In the genomic region with DNA sequence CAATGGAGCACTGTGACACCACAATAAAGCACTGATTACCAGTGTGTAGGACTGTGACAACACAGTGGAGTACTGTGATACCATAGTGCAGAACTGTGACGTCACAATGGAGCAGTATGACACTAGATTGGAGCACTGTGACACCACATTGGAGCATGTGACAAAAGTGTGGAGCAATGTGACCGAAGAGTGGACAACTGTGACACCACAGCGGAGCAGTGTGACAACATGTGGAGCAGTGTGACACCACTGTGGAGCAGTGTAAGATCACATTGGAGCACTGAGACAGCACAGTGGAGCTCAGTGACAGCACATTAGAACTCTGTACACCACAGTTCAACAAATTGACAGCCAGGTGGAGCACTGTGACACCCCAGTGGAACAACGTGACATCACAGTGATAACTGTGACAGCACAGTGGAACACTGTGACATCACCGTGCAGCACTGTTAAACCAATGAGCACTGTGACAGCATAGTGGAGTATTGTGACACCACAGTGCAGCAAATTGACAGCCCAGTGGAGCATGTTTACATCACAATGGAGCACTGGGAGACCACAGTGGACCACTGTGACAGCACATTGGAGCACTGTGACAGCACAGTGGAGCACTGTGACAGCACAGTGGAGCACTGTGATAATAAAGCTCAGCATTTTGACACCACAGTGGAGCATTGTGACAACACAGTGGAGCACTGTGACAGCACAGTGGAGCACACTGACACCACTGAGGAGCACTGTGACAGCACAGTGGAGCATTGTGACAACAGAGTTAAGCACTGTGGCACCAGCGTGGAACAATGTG, we compare ENCODE assay signal across 8 mouse cellular contexts.
DNase-seq lines count a peak whose midpoint lies in the region; ATAC-seq and TF ChIP-seq lines count a peak whose summit lies in the region.

No protein-coding gene starts in this region.

- no peaks in the 10 kb centered on the region for H3K4me1 ChIP-seq in heart, embryonic 16.5 days (ENCODE audit: control insufficient read depth, insufficient read depth, low read length)
- no peaks in the 10 kb centered on the region for H3K4me1 ChIP-seq in liver, adult 2 months (ENCODE audit: control insufficient read depth, insufficient read depth, low read length)

- H3K27ac ChIP-seq in heart, embryonic 16.5 days (ENCODE audit: low read length) = no peak overlapping the region
- no peak overlapping the region for H3K27ac ChIP-seq in liver, adult 2 months (replicated peaks; ENCODE audit: insufficient read depth, low read depth, low read length)

- peaks cover 58% of the 10 kb centered on the region for H3K9me3 ChIP-seq in heart, embryonic 16.5 days (replicated peaks; ENCODE audit: control insufficient read depth, low read length)

- no peak overlapping the region for H3K4me2 ChIP-seq in heart, embryonic 16.5 days (ENCODE audit: low read depth, low read length)

- ATAC-seq in heart, embryonic 16.5 days (replicated peaks; ENCODE audit: extremely low read depth, insufficient read depth, low FRiP score) = 0 out of 2 replicates have a peak, but pooled peaks have one; percentile 9

- TF ChIP-seq POLR2A in liver, adult 2 months (IDR thresholded peaks at IDR 0.05; ENCODE audit: extremely low read depth, insufficient read depth, low read length) = no peak

- no peak overlapping the region for H3K9ac ChIP-seq in heart, embryonic 16.5 days (ENCODE audit: low read length)
- no peak overlapping the region for H3K9ac ChIP-seq in liver, adult 2 months (ENCODE audit: low read depth, low read length)

- no peaks in the 10 kb centered on the region for H3K79me2 ChIP-seq in liver, adult 2 months (ENCODE audit: control insufficient read depth, insufficient read depth, low read length)

- no peaks in the 10 kb centered on the region for H3K36me3 ChIP-seq in heart, embryonic 16.5 days (ENCODE audit: control insufficient read depth, insufficient read depth)
- no peaks in the 10 kb centered on the region for H3K36me3 ChIP-seq in liver, adult 2 months (ENCODE audit: control insufficient read depth, insufficient read depth, low read length)

- 60% methylated on average over 6 of the region's 6 CpGs for WGBS in heart, embryonic 16.5 days
- WGBS in liver, adult 2 months = 59% methylated on average over 6 of the region's 6 CpGs

- H3K27me3 ChIP-seq in heart, embryonic 16.5 days (ENCODE audit: control insufficient read depth, insufficient read depth, low read length) = no peaks in the 10 kb centered on the region
- H3K27me3 ChIP-seq in liver, adult 2 months (ENCODE audit: control insufficient read depth, insufficient read depth, low read length) = no peaks in the 10 kb centered on the region

- DNase-seq in gastrocnemius, postnatal 25 days = peak; percentile 3
- DNase-seq in gastrocnemius, postnatal 10 days = no peak
- peak; percentile 44 for DNase-seq in R1 (ENCODE audit: low read depth, low spot score)
- peak; percentile 34 for DNase-seq in liver, adult 2 months (ENCODE audit: extremely low read depth, low read depth, low spot score)
- DNase-seq in spleen, adult 12 weeks (ENCODE audit: low spot score) = peak; percentile 0
- no peak for DNase-seq in cerebellum, postnatal 36 days
- no peak for DNase-seq in retina, embryonic 14.5 days (ENCODE audit: low spot score)

- no peak for TF ChIP-seq CTCF in liver, adult 2 months (IDR thresholded peaks at IDR 0.05; ENCODE audit: low read depth, low read length)

- H3K4me3 ChIP-seq in heart, embryonic 16.5 days (ENCODE audit: low read length) = no peak overlapping the region
- H3K4me3 ChIP-seq in liver, adult 2 months (ENCODE audit: insufficient read depth, low read depth, low read length) = no peak overlapping the region

Comparison
In these comparisons a context has a peak if more than half of its experiments do, and no peak if none do; other contexts are left out.
1. DNase-seq: peak in gastrocnemius, postnatal 25 days (single experiment), R1 (single experiment), liver, adult 2 months (single experiment) and spleen, adult 12 weeks (single experiment); none in gastrocnemius, postnatal 10 days (single experiment), cerebellum, postnatal 36 days (0 of 2) and retina, embryonic 14.5 days (single experiment).